Mouse (Mus musculus) midbrain, embryonic 16.5 days (tissue): ENCODE measurements around the gene Glrx2. TPM values are rescaled to one million over a fixed set of nuclear protein-coding genes. Genes with fewer than 3 reads are reported as not detected.

ENCODE experiments used
- ATAC-seq: fragments of 200-750 bp; cut with Nextera tagmentation; 2 replicates; pipeline ENCODE4 v1.8.0; 2017; ENCODE audit warnings: moderate TSS enrichment
- H3K27ac ChIP-seq: fragments of 300-500 bp; sonication (generic); 2 replicates; pipeline ENCODE4 v1.5.1; 2014; ENCODE audit warnings: mild to moderate bottlenecking, low read length, mixed read lengths
- H3K27me3 ChIP-seq: fragments of 300-500 bp; sonication (generic); 2 replicates; pipeline ENCODE4 v1.6.1; 2014; ENCODE audit warnings: low read depth, low read length, mixed read lengths; ENCODE audit not compliant: control insufficient read depth, insufficient read depth
- H3K36me3 ChIP-seq: fragments of 300-500 bp; sonication (generic); 2 replicates; pipeline ENCODE4 v1.6.1; 2014; ENCODE audit warnings: mild to moderate bottlenecking, low read length, moderate library complexity, mixed read lengths; ENCODE audit not compliant: control insufficient read depth, insufficient read depth
- H3K4me1 ChIP-seq: fragments of 300-500 bp; sonication (generic); 2 replicates; pipeline ENCODE4 v1.6.1; 2014; ENCODE audit warnings: mild to moderate bottlenecking, low read length, mixed read lengths; ENCODE audit not compliant: control insufficient read depth, insufficient read depth
- H3K4me2 ChIP-seq: fragments of 300-500 bp; sonication (generic); 2 replicates; pipeline ENCODE4 v1.6.1; 2014; ENCODE audit warnings: mild to moderate bottlenecking, low read length, mixed read lengths
- H3K4me3 ChIP-seq: fragments of 300-500 bp; sonication (generic); 2 replicates; pipeline ENCODE4 v1.5.1; 2014; ENCODE audit warnings: low read depth, mild to moderate bottlenecking, low read length, moderate library complexity, mixed read lengths
- H3K9ac ChIP-seq: fragments of 300-500 bp; sonication (generic); 2 replicates; pipeline ENCODE4 v1.6.1; 2014; ENCODE audit warnings: low read depth, low read length, mixed read lengths
- H3K9me3 ChIP-seq: fragments of 300-500 bp; sonication (generic); replicated peaks from 2 replicates; pipeline ENCODE4 v1.6.1; 2014; ENCODE audit warnings: mild to moderate bottlenecking, low read length, mixed read lengths; ENCODE audit not compliant: control insufficient read depth, poor library complexity, severe bottlenecking
- WGBS: fragments of 180-500 bp; shearing (Covaris S2); extraction: QIAGEN DNeasy Blood & Tissue Kit; methylation state at CpG from one replicate; pipeline ENCODE4 v1.1.7; 2014; 5-methylcytosine and 5-hydroxymethylcytosine counted together
- polyA plus RNA-seq: library from polyadenylated mRNA; unstranded; fragments of >200 nt; fragmentation: Nextera tagmentation; extraction: Ambion mirVana; gene quantifications from 2 replicates; pipeline ENCODE4 v1.2.1, GENCODE M21; 2015

Gene Glrx2
- polyA plus RNA-seq, 1 experiment from 2014 or later: 121 TPM

GRCm38 (mm10) chr1:143770444-143771109, 54.4 kb downstream of the Glrx2 start:
- Histone ChIP-seq H3K4me1 (peaks cover 15% of the 10 kb centered on the region), H3K4me2 (no peak overlapping the region), H3K9me3 (no peaks in the 10 kb centered on the region), H3K4me3 (no peak overlapping the region), H3K36me3 (peaks cover 15% of the 10 kb centered on the region), H3K27me3 (no peaks in the 10 kb centered on the region), H3K9ac (no peak overlapping the region), H3K27ac (no peak overlapping the region)
- WGBS: 47% methylated on average over 20 of the region's 20 CpGs
- no peak for ATAC-seq

GRCm38 (mm10) chr1:143773082-143773481, 56.9 kb downstream of the Glrx2 start:
- Histone ChIP-seq H3K36me3 (peaks cover 8% of the 10 kb centered on the region), H3K4me2 (no peak overlapping the region), H3K27ac (no peak overlapping the region), H3K4me1 (peaks cover 21% of the 10 kb centered on the region), H3K9ac (no peak overlapping the region), H3K9me3 (no peaks in the 10 kb centered on the region), H3K27me3 (no peaks in the 10 kb centered on the region), H3K4me3 (no peak overlapping the region)
- 70% methylated on average over 7 of the region's 7 CpGs for WGBS
- no peak for ATAC-seq

- Histone ChIP-seq H3K9ac (no peak overlapping the region), H3K4me1 (peaks cover 29% of the 10 kb centered on the region), H3K27me3 (no peaks in the 10 kb centered on the region), H3K27ac (no peak overlapping the region), H3K4me3 (no peak overlapping the region), H3K36me3 (peaks cover 8% of the 10 kb centered on the region), H3K9me3 (no peaks in the 10 kb centered on the region), H3K4me2 (no peak overlapping the region)
- WGBS: 83% methylated on average over 6 of the region's 6 CpGs
- no peak for ATAC-seq
These were observed 57.8 kb downstream of the Glrx2 start for GRCm38 (mm10) chr1:143773909-143774308.

GRCm38 (mm10) chr1:143776446-143777411, 60.6 kb downstream of the Glrx2 start, which contains the start of the genes Trove2 and Uchl5:
Gene Trove2 (minus strand): TSS chr1:143777068.
Gene Uchl5 (plus strand): TSS chr1:143777272.
- Histone ChIP-seq H3K9me3 (no peaks in the 10 kb centered on the region), H3K4me2 (peak within 1 kb of the TSS; percentile 85), H3K9ac (peak within 1 kb of the TSS; percentile 82), H3K4me1 (peaks cover 32% of the 10 kb centered on the region), H3K27ac (peak within 1 kb of the TSS; percentile 88), H3K36me3 (no peaks in the 10 kb centered on the region), H3K27me3 (no peaks in the 10 kb centered on the region), H3K4me3 (peak within 1 kb of the TSS; percentile 83)
- under 1% methylated on average over 75 of the region's 84 CpGs for WGBS
- peak; percentile 98 for ATAC-seq

GRCm38 (mm10) chr1:143777558-143778218, 61.5 kb downstream of the Glrx2 start:
- peak; percentile 59 for ATAC-seq
- peak overlapping the region; percentile 85 for H3K4me2 ChIP-seq
- under 1% methylated on average over 38 of the region's 39 CpGs for WGBS
- no peaks in the 10 kb centered on the region for H3K9me3 ChIP-seq
- H3K27ac ChIP-seq: peak overlapping the region; percentile 76
- peaks cover 32% of the 10 kb centered on the region for H3K4me1 ChIP-seq
- peak overlapping the region; percentile 72 for H3K9ac ChIP-seq
- peak overlapping the region; percentile 83 for H3K4me3 ChIP-seq
- no peaks in the 10 kb centered on the region for H3K27me3 ChIP-seq
- no peaks in the 10 kb centered on the region for H3K36me3 ChIP-seq

GRCm38 (mm10) chr1:143788584-143789227, 72.6 kb downstream of the Glrx2 start:
- ATAC-seq: no peak
- Histone ChIP-seq H3K4me3 (no peak overlapping the region), H3K4me2 (no peak overlapping the region), H3K27me3 (no peaks in the 10 kb centered on the region), H3K27ac (no peak overlapping the region), H3K4me1 (no peaks in the 10 kb centered on the region), H3K9ac (no peak overlapping the region), H3K36me3 (no peaks in the 10 kb centered on the region), H3K9me3 (no peaks in the 10 kb centered on the region)
- WGBS: 85% methylated on average over 2 of the region's 2 CpGs

Other genes with a start within 250 kb of the Glrx2 start
- gene B3galt2, start 75.7 kb upstream of the Glrx2 start, polyA plus RNA-seq: 7.7 and 8.0 TPM in 2 replicates
- gene Cdc73, start 13.4 kb upstream of the Glrx2 start, polyA plus RNA-seq: 14.3 and 17.5 TPM in 2 replicates
- 36.4 and 40.0 TPM in 2 replicates for gene Trove2, start 60.7 kb downstream of the Glrx2 start, polyA plus RNA-seq
- 60.6 and 66.4 TPM in 2 replicates for gene Uchl5, start 60.9 kb downstream of the Glrx2 start, polyA plus RNA-seq